Mouse (Mus musculus) cerebellum, adult (tissue): ENCODE data around the gene Gm6904.
"Not testable (repeated sequence)": the region's sequence is repeated elsewhere in the genome, so short reads cannot be mapped to it uniquely, and the experiment has no call there.

Source experiments
- ATAC-seq: cut with Nextera tagmentation; 2 replicates; pipeline ENCODE4 v1.9.2; 2017; ENCODE audit warnings: mild to moderate bottlenecking, moderate library complexity, mixed read lengths; ENCODE audit not compliant: insufficient number of reproducible peaks, low FRiP score, low TSS enrichment

The Gm6904 gene

DNA sequence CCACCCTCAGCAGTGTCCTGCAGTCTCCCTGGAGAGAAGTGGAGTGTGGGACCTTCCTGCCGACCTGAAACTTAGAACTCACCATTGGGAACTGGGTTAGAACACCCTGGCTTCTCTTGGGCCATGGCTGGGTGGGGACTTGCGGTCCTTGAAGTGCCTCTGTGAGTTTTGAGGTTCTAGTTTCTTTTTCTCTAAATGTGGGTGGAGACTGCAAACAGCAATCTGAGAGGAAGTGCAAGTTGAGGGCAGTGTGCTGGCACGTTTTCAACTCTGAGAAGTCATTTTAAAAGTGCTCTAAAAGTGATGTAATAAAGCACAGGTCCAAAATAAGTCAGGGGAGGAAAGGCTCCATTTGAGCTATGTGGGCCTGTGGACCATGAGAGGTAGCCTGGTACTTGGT is at the start of gene Gm6904:
Gm6904 (minus strand) TSS at position 161 of the 400 bp plus-strand sequence.
- ATAC-seq, result no peak

DNA sequence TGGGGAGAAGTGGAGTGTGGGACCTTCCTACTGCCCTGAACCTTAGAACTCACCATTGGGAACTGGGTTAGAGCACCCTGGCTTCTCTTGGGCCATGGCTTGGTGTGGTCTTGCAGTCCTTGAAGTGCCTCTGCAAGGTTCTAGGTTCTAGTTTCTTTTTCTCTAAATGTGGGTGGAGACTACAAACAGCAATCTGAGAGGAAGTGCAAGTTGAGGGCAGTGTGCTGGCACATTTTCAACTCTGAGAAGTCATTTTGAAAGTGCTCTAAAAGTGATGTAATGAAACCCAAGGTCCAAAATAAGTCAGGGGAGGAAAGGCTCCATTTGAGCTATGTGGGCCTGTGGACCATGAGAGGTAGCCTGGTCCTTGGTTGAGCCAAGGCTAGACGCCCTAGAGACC is 37.4 kb upstream of the Gm6904 start, which contains the start of gene Phf11a:
Phf11a (minus strand) TSS at position 132 of the 400 bp plus-strand sequence.
- ATAC-seq, result not testable (repeated sequence)

DNA sequence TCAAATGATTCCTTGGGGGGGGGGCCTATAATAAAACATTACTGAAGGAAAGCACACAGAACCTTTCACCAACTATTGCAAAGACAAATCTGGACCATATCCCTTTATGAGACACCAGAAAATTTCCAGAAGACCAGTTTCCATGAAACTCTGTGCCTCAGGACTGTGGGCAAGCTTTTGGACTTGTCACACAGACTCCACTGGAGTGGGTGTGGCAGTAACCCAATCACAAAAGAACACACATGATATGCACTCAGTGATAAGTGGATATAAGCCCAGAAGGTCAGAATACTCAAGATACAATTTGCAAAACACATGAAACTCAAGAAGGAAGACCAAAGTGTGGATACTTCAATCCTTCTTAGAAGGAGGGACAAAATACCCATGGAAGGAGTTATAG is 31.8 kb upstream of the Gm6904 start:
- ATAC-seq, result not testable (repeated sequence)

DNA sequence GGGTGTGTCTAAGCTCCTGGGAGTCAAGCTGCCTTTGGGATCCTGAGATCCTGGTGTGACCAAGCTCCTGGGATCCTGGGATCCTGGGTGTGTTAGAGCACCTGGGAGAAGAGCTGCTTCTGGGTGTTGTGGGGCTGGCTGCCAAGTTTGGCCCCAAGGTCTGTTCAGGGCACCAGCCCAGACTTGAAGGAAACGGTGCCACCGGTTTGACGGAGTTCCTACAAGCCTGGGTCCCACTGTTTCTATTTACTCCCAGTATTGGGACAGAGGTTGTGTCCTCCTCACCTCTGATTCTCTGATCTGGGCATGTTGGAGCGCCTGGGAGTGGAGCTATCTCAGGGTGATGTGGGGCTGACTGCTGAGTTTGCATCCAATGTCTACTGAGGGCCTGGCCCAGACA is 14.9 kb upstream of the Gm6904 start:
- not testable (repeated sequence) for ATAC-seq

DNA sequence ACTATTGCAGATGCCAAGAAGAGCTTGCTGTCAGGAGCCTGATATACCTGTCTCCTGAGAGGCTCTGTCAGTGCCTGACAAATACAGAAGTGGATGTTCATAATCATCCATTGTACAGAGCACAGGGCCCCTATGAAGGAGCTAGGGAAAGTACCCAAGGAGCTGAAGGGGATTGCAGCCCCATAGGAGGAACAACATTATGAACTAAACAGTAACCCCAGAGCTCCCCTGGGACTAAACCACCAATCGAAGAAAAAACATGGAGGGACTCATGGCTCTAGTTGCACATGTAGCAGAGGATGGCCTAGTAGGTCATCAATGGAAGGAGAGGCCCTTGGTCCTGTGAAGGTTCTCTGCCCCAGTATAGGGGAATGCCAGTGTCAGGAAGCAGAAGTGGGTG is 4.2 kb downstream of the Gm6904 start:
- ATAC-seq, result not testable (repeated sequence)

DNA sequence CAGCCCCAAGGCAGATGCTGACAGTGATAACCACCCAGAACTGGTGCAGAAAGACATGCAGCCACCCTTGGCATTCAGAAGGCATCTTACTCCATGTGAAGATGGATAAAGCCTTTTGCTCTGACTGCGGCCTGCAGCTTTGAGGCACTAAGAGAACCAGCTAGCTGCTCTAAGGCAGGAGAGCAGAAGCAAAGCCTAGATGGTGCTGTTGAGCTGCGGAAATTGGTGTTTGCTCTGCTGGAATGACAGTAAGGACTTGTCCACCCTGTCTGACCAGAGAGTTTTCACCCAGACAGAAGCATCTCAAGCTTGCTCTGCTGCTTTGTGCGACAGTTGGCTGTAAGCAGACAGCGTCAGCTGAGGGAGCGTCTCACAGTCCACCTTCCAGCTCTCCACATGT is 9.7 kb downstream of the Gm6904 start:
- not testable (repeated sequence) for ATAC-seq

DNA sequence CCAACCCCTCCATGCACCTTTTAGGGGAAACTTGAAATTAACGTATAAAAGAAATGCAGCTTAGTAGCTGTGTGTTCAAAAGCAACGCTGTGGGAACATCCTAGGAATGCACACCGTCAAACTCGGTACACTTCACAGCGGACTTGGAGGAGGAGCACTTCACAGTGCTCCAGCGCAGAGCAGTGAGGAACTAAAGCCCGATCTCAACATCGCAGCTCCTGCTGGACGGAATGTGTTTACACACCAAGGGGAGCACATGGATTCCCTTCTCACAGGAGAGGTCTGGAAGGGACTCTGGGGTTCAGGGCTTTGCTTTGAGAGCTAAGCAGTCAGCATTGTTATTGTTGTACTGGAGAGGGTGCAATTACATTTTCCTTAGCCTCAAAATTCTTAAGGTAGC is 26.4 kb downstream of the Gm6904 start:
- ATAC-seq, result no peak

DNA sequence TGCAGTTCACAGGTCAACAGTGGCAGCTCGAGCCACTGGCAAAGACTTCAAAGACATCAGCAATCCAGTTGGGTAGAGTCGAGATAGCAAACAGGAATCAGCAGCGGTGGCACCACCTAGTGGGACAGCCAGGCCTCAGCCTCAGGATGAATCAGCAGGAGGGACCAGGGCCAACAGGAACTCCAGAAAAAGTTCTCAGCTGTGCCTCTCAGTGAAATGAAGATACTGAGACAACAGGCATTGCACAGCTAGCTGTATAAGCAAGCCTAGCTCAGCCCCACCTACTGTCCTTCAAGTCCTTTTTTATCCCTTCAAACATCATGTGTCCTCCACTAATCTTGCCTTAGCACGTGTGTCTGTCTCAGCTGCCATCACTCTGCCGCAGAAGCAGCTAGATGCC is 28.0 kb downstream of the Gm6904 start:
- no peak for ATAC-seq

DNA sequence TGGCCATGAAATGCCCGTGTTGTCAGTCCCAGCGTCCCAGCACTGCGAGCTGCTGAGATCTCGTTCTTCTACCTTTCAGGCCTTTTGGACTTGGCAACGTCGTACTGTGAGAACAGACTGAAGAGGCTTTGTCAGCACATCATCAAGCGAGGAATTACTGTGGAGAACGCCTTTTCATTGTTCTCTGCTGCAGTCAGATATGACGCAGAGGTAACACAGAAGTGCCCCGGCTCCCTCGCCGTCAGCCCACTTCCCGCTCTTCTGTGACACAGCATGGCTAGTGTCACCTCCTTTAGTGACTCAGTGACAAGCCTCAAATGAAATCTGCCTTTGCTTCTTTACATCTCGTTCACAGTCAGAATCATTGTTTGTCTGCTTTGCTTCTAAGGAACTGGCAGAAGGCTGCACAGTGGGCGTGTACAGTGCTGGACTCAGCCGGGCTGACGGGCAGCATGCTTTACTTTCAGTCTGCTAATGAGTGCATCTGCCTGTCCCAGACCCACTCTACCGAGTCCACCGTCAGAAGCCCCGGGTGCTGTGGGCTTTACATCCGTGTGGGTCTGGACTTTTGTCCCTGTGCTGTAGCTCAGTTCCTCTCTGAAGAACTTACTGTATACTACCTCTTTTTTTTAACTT is 29.6 kb downstream of the Gm6904 start:
- ATAC-seq, result no peak

DNA sequence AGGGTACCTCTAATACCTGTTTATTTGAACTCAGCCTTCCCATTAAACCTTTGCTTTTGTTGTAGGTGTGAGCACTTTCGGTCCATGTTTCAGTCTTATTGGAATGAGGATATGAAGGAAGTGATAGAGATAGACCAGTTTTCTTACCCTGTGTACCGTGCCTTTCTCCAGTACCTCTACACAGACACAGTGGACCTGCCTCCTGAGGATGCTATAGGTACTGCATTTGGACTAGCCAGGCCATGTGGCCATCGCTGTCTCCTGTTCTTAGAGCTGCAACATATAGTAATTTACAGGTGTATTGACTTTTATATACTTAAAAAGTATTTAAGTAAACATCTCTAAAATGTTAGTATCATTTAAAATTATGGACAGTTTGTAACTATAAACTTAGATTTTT is 30.2 kb downstream of the Gm6904 start:
- ATAC-seq, result 0 out of 2 replicates have a peak, but pooled peaks have one; percentile 52

DNA sequence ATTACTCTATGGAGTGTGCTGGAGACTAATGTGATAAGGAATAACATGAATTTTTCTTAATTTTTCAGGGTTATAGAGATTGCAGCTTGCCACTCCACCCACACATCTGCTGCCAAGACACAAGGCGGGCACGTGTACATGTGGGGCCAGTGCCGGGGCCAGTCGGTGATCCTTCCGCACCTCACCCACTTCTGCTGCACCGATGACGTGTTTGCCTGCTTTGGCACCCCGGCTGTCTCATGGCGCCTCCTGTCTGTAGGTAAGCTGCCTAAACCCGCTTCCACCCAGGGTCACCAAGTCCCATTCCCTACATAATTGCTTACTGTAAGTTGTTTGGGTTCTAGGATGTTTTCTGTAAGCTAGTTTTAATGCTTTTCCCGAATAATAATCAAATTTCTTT is 33.8 kb downstream of the Gm6904 start:
- ATAC-seq, result no peak

DNA sequence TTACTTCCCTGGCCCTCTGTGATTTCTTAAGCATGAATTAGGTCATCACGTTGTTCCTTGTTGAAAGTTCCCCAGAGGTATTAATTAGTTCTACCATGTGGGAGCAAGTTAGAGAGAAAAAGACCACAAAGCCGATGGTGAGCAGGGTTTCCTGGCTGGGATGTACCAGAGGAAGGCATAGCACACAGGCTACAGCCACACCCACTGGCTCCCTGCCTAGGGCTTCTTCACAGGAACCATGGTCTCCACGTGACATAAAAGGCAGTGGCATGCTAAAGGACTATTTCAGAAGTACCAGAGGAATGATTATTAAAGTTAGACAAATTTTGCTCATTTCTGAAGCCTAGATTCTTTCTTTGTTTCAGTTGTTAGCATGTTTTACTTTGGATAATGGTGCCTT is 40.8 kb downstream of the Gm6904 start:
- ATAC-seq, result no peak

DNA sequence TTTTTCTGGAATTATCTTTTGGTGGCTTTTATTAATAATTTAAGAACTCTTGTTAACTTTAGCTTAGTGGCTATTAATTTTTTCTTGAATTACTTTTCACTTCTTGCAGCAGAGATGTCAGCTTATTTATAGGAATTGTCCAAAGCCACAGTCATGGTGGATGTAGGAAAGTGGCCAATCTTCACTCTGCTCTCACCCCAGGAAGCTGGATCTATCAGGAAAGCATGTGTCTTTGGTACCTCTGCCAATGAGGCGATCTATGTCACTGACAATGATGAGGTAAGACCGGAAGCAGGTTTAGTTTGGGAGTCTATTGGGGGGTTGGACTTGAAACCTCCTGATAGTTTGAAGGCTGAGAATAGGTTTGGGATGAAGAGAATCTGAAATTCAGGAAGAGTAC is 50.2 kb downstream of the Gm6904 start:
- ATAC-seq, result peak; percentile 61; the same call in 1 of the 2 replicates

DNA sequence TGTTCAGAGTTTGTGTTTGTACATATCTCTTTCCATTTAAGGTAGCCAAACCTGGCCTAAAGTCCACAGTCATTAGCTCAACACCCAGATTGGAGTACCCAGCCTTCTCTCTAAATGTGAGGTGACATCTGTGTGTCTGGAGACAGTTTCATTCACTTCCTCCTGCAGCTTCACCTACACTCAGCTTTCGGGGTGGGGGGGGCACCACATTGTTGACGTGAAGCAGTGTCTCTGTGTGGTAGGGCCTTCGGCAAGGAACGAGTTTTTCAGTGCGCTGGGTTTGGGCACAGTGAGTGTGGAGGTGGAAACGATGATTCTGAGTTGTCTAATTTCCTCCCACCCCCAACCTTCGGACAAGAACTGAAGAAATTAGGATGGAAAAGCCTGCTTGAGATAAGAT is 51.0 kb downstream of the Gm6904 start:
- no peak for ATAC-seq

DNA sequence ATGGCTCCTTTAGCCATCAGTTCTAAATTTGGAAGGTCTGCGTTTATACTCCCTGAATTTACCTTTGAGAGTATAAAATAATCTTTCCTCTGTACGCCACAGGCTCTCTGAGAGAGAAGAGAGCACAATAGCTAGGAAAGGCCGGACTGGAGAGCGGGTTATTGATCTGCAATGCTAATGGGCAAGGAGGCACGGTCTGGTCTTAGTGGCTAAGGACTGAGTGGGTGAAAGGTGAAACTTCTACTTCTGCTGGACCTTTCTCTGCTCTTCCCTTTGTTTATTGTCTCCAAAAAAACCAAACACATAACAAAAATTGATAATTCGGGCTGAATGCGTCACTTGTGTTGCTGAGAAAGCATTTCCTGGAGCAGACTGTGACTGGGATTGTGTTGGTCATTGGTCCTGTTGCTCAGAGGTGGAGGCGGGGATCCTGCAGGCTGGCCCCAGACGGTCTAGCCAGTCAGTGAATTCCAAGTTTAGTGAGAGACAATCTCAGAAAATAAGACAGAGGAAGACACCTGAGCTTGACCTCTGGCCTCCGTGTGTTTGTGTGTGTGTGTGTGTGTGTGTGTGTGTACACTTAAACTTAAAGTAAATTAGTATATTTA is 53.9 kb downstream of the Gm6904 start:
- ATAC-seq, result no peak

DNA sequence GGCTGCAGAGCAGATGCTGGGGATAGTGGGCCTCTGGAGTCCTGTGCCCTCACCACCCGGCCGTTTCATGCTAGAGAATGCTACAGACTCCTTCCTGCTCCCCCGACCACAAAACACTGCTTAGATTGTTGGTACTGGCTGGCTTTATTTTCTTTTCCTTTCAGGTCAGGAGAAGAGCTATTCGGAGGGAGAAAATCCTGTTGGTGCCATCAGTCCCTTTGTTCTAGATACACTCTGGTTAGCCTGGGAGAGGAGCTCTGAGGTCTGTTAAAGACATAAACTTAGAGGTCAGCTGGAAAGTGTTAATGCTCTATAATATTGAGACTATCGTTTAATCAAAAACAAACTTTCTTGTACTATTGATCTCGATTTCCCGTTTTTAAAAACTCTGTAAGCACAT is 54.6 kb downstream of the Gm6904 start:
- ATAC-seq, result no peak

DNA sequence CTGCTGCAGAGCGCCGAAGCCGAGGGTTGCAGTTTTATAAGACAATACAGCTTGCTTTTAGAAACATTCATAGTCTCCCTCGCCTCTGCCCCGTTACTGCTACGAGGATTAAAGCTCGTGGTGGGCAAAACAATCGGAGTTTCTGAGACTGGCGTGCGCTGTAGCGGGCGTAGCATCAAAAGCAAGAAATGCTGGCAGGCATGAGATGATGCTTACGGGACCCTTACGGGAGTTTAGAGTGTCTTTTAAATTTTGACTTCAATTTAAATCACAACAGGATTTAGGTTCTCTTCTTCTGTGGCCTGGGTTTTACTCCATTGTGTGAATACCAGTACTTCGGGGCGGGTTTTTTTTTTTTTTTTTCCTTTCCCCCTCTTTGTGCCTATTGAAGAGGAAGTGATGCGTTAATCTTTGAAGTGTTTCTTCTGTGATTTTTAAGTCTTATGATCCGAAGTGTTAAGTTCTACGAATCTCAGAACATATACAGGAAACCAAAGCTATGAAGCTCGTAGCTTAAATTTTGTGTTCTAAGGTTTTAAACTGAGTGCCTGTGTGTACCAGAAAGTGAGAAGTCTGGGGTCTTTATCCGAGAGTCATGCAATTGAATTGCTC is 58.3 kb downstream of the Gm6904 start:
- no peak; the same call in 1 of the 2 replicates for ATAC-seq

DNA sequence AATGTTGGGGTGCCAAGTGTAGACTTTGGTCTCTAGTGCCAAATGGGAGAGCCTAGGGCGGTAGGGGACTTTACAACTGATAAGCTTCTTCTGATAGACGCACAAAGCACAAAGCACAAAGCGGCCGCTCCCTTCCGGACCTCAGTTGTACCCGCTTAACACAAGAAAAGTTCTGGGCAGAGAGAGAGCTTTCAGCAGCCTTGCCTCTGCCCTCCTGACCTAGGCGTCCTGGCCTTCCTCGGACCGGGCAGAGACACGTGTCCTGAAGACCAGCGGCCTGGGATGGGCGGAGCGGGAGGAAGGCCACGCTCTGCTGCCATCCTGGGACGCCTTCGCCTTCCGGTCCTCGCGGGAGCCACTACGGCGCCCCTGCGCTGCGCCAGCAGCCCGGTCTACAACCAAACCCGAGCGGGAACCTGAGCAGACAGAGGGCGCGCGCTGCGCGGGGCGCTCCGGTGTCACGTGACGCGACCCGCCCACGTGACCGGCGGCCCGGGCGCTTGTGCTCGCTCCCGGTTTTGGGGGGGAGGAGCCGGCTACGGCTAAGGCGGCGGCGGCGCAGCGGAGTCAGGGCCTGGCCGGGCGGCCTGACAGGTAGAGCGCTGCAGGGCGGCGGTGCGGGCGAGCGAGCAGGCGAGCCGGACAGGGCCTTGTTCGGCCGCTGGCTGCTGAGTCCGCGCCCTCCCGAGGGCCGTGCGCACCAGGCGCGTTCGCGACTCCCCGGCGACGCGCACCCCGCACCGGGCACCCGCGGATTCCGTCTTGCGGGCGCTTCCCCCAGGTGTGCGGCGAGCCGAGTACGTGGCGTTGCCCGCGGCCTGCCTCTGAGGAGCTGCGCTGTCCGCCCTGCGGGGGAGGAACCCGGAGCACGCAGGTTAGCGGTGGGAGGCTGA is 59.1 kb downstream of the Gm6904 start, which contains the start of gene Rcbtb1:
Rcbtb1 (plus strand) TSS at position 499 of the 893 bp plus-strand sequence.
- ATAC-seq, result peak; percentile 92
